Mouse (Mus musculus) regulatory T cell (primary cell): ENCODE data around the gene Pdzrn4.

Source experiments
- in situ Hi-C: fragments of 300-600 bp; cut with MboI, MseI; formaldehyde crosslinking; loops from one replicate; pipeline ENCODE4 v1.15.1; 2025; ENCODE audit warnings: high pct_unique_total_duplicates

Pdzrn4 gene

DNA sequence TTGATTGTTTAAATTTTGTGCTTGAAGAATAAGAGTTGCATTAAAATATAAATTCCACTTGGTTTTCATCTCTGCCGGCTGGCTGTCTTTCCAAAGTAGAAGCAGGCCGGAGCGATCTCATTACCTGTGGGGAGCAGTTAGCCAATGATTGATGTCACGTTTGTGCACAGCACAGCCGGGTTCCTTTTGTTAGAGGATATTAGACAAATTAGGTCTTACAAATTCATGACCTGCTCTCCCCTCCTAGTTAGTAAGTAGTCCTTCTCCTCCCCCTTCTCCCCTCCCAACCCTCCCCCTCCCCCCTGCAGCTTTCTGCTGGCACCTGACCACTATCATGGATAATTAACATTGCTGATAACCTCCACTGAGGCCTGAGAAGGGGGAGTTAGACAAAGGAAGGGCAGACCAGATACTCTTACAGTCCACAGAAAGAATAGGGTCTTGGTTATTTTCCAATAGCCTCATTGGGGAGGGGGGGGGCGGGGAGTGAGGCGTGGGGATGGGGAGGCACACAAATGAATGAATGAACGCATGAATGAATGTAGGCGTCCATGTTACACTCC is 103.7 kb downstream of the Pdzrn4 start:
- in situ Hi-C loops = no loop called here

DNA sequence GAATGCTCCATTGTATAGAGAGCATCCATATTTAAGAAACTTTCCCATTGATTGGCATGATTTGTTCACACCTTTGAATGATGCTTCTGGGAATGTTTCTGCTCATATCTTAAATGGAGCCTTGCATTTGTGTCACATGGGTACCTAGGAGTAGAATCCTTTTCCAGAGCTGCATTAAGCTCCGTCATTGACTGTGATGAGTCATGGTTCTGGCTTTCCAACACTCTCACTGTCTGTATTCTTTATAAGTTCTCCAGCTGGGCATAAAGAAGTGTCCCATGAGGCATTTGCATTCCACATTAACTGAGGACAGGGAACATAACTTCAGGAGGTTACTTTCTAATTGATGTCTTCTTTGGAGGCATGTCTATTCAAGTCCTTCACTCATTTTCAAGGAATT is 106.1 kb downstream of the Pdzrn4 start:
- in situ Hi-C loops = no loop called here

DNA sequence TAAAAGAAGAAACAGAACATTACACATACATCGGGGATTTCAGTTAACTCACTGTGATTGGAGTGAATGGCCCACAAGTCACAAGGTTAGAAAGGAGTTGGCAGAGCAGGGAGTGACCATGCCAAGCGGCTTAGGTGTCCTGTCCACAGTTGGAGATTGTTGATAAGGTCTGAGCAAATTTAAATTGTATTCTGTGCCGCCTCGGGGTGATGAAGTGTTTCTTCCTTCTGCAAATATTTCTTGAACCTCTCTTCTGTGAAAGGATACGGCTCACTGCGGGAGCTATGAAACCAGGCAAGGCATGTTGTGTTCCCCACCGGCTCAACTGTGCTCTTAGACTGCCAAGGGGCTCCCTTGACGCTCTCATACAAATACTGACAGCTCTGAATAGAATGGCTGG is 112.7 kb downstream of the Pdzrn4 start:
- in situ Hi-C loops = no loop called here

DNA sequence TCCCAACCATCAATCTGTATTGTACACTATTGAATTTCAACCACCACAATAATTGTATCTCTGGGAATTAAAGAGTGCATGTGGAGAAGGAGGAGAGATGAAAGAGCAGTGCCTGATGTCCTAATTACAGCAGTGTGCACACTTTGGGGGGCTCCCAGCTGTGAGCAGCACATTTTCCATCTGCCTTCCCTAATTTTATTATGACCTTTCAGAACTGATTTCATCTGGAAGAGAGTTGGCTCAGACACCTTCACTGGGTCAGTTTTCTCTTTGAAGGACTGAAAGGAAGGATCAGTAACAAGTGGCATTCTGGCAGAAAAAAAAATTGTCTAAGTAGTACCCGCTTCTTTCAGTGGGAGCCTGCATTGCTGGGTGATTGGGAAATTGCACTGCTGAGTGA is 119.0 kb downstream of the Pdzrn4 start:
- in situ Hi-C loops = no loop called here

DNA sequence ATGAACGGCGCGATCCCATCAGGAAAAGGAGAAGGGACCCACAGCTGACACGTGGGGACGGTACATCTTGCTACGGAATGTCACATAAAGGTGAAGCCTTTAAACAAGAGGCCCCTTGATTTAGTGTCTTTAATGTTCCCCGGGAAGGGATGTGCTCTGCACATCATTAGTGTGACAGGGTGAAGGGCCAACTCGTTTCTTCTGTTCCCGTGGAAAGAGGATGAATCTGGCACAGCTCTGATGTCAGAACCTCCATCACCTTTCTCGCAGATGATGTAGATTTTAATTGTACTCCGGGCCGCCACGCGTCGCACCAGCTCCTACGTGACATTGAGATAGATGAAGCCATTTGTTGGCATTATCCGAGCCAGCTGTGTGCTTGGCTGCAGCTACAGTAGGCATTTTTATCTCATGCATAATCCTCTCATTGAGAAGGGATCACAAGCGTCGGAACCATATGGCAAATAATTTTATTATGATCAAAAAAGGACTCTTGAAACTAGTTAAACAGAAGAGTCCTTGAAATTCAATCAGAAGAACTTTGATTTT is 124.1 kb downstream of the Pdzrn4 start:
- in situ Hi-C loops = no loop called here

DNA sequence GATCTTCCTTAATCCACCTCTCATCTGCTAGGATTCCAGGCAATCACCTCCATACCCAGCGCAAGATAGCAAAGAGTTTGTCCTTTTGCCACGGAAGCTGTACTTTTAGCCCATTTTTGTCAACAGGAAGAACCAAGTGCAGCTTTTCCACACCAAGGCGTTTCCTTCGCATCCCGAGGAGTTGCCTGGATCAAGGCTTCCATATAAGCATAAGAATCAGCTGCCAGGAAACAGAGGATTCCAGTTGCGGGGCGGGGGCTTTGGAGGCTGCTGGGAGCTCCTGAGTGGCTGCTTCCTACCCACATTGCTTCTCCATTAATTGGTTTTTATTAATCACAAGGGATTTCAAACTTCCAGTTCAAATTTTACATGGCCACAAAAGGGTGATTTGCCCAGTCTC is 125.0 kb downstream of the Pdzrn4 start:
- in situ Hi-C loops = no loop called here

DNA sequence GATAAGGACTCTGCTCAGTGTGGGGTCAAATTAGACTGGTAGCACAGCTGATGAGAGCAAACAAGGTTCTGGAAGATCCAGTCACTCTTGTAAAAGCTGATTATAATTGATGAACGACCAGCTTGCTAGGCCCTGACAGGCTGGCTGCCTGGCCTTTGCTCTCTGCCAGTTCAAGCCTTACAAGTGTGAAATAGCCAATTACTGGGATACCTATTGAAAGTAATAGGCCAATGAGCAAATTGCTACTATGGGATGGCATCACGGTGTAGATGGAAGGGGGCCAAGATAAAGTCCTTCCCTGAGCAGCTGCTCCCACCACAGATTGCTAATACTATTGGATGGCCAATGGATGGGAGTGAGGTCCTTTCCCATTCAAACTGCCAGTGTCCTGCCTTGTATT is 128.2 kb downstream of the Pdzrn4 start:
- in situ Hi-C loops = no loop called here

DNA sequence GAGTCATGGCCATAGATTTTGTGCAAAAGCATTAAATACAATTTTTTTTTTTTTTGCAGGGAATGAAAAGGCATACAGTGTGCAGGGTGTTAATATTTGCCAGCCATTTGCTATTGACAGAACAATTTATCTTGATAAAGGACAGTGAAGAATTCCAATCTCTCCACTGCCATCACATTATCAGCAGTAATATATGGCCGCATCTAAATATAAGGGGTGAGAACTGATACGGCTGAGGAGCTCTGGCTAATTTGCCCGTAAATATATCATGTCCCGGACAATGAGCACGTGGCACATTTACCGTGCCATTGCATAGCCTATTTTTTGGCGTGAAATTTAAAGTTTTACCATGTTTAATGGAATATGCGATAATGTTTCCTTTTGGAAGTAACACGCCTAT is 128.7 kb downstream of the Pdzrn4 start:
- in situ Hi-C loops = no loop called here

DNA sequence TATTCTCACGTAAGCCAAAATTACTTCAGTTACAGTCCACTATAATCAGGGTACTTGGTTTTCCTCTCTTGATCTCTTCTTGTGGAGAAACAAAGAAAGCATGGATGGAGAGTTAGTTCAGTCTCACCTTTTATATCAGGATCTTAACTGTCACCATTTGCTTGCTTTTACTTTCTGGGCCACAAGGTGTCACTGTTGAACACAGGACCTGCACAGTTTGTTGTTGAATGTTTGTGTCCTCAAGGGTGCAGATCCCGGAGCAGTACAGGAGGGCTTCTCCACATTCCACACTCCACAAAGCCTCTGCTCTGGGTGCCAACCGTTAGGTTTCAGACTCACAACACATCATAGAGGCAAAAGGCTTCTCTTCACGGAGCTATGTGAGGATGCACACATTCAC is 130.1 kb downstream of the Pdzrn4 start:
- in situ Hi-C loops = no loop called here

DNA sequence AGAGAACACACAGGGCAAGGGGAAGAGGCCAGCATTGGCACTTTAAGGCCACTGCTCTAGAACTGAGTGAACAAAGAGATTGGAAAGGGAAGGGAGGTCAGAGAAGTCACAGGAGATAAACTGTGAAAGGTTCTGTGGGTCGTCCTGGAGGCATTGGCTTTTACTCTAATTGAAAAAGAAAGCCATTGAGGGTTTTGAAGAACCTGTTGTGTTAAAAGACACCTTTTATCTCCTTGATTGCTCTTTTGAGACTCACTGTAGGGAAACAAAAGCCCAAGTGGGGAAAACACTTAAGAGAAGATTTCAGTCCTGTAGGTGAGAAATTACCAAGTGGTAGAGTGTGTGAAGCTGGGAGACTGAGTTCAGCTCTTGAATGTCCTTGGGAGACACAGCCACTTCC is 146.6 kb downstream of the Pdzrn4 start:
- in situ Hi-C loops = no loop called here

DNA sequence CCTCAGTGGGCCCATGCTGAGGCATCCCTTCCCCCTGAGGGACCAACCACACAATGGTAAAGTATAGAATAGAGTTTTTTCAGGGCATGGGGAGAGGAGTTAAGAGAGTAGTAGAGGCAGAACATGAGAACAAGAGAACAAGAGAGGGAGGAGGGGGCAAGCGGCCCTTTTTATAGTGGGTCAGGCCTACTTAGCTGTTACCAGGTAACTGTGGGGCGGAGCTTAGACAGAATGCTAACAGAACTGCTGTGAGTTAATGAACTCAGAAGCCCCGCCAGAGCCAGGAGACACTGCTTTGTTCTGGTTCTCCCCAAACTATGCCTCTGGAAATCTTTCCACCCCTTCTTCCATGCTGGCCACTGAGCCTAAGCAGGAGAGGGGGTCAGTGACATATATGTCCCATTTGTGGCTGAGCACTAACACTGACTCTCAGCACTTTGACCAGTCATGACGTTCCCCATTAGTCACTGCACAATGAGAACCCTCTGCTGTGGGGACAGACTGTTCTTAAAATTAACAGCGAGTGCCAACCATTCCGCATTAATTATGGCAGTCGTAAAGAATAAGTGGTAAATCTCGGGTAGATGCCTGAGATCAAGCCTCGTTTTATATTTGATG is 150.7 kb downstream of the Pdzrn4 start:
- in situ Hi-C loops = no loop called here

DNA sequence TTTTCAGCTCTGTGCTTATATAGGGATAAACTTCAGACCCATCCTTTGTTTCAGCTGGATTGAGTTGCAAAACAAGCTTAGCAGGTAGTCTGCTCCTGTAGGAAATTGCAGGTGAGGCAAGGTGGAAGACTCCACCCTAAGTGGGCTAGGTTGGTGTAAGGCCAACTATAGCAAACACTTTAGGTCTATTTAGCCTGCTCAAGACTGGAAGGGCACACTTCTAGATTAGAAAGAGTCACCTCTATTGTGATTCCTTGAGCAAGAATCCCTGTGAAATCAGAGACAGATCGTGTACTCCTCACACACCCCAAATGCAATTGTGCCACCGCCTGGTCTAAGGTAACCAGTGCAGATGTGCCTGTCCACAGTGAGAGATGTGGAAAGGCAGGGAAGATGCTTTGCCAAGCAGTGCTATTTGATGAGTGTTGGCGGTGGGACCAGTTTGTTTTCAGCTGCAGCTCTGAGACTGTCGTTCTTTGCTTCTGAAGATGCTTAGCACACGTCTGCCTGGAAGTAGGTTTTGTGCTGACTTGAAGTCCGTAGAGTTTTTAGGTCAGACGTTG is 158.4 kb downstream of the Pdzrn4 start:
- in situ Hi-C loops = no loop called here

DNA sequence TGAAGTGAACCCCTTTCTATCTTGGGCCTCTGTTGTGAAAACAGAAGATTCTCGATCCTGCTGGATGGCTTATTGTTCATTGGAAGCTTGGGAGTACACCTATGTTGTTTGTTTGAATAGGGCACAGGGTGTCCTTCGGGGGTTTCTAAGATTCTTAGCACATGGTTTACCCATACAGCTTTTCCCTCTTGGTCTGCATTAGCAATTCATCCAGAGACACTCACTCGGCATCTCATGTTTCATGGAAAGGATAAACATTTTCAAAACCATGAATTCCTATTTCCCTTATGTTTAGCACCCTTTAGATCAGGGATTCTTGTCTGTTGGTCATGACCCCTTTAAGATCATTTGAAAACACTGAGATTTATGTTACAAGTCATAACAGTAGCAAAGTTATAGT is 159.0 kb downstream of the Pdzrn4 start:
- in situ Hi-C loops = no loop called here

DNA sequence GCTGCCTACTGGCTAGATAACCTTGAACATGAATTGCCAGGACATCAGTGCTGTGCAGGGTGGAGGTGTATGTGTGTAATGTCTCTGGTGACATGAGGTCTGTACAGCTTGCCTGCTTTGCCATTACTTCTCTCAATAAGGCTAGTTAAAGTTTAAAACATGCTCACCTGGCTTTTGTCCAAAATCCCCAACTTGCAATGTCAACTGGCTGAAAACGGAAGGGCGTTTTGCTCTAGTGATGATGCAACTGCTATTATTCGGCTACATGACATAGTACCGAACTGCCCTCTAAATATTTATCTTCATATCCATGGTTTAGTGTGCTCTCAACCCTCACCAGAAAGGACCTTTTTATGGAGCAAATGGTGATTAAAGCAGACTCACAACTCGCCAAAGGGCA is 161.9 kb downstream of the Pdzrn4 start:
- in situ Hi-C loops = no loop called here

DNA sequence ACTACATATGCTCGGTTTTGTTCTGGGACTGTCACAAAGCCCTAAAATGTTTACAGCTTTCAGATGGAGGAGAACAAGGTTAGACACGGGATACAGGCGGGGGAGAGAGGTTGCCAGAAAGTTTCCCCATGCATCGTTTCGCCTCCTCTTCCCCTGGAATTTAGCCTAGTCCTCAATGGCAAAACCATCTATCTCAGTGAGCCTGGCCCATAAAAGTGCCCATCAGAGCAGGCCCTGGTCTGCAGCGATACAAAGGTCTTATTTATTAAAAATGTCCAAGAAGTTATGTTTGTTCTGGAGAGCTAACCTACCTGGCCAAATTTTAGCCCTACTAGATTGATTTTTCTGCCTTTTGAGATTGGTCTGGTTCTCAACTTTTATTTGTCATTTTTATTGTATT is 165.5 kb downstream of the Pdzrn4 start:
- in situ Hi-C loops = no loop called here

DNA sequence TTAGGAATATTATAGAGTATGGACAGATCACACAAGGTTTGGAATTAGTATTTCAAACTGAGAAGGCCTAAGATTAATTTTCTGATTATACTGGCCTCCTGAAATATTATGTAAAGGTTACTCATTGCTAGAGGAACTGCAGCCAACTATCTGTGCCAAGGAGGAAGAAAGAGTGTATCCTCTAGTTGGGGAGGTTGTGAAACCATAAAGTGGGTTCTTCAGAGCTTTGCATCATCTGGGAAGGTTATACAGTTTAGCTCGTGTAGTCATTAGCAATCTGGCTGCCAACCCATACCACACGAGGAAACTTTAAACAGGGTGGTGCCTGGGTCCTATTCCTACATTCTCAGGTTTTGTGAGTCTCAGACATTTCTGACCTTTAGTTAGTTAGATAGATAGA is 166.9 kb downstream of the Pdzrn4 start:
- in situ Hi-C loops = no loop called here

DNA sequence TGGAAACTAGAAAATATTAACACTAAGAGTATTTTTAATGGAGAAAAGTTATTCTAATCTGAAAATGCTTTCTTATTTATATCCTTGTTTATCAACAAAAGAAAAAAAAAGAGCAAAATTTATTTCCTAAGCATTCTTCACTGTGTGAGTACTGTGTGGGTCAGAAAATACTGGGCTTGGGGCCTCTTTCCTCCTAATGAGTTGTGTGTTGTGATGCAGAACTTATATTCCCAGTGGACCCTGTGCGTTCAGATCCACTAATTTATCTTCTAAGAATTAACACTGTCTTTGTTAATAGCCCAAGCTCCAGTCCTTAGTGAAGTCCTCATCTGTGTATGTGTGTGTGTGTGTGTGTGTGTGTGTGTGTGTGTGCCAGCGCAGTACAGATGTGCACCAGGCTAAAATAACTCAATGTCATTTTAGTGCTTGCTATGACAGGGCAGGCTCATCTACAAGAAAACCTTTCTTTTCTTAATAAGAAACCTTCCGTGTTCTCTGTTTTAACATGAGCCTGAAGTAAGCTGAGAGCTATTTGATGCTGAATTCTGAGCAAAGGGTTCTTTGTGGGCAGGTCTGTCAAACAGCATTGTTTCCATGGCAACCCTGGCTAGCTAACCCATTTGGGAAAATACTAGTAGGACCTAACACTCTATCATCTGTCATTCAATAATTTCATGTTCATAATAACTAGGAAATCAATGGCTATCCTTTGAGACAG is 174.0 kb downstream of the Pdzrn4 start:
- in situ Hi-C loops = no loop called here

DNA sequence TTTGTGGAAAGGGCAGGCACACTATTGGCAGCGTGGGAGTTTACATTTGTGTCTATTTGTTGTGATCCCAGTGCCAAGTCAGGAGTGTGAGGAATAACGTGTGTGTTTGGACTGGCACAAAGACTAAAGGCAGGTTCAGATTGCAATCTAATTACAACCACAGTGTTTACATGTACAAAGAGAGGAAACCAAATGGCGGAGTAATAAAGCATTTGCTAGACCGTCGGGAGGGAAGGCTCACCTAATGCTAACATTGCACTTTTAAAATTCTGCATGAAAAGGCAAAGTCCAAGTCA is 174.5 kb downstream of the Pdzrn4 start:
- in situ Hi-C loops = no loop called here

DNA sequence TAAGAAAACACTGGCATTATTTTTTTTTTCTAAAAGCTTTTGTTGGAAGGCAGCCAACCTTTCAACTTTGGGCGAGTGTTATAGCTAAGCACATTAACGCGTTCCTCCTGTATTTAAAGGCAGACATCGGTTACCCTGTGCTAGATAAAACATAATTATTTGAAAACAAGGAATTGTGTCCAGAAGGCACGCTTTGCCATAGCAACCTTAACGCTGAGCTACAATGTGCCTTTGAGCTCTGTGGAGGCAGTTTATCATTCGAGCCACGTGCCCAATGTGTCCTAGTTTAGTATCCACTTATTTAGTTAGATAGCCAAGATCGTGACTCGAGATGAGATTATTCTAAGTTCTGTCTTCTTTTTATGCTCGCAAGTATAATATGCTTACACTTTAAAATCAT is 180.8 kb downstream of the Pdzrn4 start:
- in situ Hi-C loops = no loop called here

DNA sequence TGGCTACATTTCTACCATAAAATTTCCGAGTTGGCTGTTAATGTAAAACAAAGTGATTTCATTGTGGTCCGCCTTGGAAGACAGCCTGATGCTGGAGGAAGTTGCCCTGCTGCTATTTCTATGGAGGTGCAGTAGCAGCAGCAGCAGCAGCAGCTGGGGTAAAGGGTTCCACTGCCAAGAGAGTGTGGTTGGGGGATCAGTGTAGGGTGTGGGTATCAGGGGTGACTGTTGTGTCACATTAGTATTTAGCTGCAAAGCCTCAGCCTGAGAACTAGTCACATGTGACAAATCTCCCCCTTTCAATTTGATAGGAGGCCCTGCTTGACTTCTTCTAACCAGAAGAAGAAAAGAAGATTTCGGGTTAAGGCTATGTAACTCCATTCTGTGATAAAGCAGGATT is 183.5 kb downstream of the Pdzrn4 start:
- in situ Hi-C loops = no loop called here

DNA sequence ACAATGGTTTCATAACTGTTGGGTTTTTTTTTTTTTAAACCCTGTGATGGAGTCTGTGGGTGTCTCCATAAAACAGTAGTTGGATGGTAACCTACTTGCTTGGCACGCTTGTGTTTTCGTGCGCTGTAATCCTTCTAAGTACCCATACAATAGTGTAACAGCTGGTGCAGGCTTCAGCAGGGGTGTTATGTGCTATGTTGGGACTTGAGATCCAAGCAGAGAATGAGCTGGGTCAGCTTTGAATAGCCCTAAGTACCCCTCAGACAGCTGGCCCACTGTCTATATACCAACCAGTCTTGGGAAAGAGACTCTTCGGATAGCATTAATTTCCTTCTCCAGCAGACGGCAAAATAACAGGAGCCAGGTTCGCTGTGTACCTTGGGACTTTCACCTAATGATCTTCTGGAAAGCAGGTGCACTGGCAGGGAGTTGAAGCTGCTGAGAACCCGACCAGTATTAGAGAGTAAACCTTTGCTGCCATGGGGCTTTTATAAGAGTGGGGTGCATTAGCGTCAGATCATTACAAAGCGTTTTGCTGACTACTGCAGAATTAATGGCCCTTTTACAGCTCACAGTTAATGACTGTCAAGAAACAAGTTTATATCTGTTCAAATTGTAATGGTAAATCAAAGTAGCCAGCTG is 184.2 kb downstream of the Pdzrn4 start:
- in situ Hi-C loops = no loop called here

DNA sequence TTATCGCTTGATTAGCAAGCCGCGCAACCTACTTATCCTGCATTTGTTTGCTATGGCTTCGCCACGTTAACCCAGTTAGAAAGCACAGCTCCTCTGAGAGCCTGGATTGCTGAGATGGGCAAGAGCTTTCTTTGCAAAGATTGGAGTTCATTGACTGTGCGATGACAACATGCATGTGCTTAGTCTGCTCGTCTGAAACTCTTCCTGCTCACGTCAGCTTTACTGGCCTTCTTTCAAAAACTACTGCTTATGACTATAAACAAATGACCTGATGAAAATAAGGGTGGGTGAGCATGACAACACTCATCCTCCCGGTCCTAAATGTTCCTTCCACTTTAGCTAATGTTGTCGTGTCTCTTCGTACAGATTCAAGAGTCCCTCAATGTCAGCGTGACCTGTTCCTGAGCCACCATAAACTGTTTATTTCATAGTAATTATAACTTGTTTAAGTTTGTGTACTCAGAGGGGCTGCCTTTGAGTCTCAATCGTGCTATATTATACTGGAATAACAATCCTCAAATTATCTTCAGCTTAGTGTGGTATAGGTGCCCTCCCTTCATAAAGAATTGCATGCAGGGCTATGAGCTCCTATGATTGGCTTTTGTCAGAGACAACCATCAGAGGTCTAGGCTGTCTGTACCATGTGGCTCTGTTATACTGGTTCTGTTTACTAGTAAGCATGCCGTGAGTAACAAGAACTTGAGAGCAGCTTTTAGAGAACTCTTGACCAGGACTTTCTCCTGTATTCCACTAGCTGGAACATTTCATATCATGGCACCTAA is 187.9 kb downstream of the Pdzrn4 start:
- in situ Hi-C loops = no loop called here
